Mouse (Mus musculus): ENCODE data around the gene Sdhc.

DNA sequence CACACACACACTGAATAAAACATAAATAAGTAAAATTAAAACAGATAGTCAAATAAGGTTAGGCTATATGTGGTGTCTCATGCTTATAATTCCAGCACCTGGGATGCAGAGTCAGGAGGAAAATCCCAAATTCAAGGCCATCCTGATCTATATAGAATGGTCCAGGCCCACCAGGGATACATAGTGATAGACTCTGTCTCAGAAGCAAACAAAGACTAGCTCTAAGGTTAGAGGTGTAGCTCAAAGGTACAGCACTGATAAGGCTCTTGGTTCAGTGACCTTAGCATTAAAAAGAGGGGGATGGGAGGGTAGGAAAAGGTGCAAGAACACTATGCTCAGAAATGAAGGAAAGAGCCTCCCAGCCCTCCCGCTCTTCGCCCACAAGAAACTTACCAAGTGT, 14.8 kb downstream of the Sdhc start:
- TF ChIP-seq CTCF (IDR thresholded peaks at IDR 0.05; ENCODE audit: low read depth) = no peak
- TF ChIP-seq EP300 (IDR thresholded peaks at IDR 0.05; ENCODE audit: low read depth) = no peak

Data from heart, postnatal 0 days (tissue).